Mouse (Mus musculus): Measurements from ENCODE around the gene Nisch. TPM values are rescaled to one million over a fixed set of nuclear protein-coding genes. Genes with fewer than 3 reads are reported as not detected.

Nisch gene
- polyA plus RNA-seq, 1 experiment from 2014 or later, result 382 TPM

GRCm38 (mm10) chr14:31182786-31183290 lies 33.9 kb downstream of the Nisch start:
- no peak for ATAC-seq (ENCODE audit: low FRiP score, low read depth)
- 68% methylated on average over 2 of the region's 2 CpGs for WGBS

DNA sequence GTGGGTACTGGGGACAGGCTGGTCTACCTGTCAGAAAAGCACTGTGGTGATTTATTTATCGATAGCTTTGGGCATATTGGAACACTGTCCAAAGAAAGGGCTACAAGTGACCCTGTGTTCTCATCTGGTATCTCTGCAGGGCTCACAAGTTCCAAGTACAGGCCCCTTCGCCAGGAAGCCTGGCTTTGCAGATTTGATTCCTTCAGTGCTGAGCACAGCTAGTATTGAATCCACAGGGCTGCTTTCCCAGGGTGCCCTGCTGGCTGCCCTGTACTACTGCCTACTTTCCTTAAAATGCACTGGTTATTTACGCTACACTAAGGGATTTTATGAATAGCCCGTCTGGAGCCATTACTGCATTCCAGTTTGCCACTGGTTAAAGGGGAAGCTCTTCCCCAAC lies 35.2 kb downstream of the Nisch start:
- H3K27me3 ChIP-seq, result no peaks in the 10 kb centered on the region
- H3K27ac ChIP-seq (replicated peaks), result no peak overlapping the region
- no peak overlapping the region for H3K4me3 ChIP-seq
- no peak overlapping the region for H3K9ac ChIP-seq
- H3K9me3 ChIP-seq, result no peaks in the 10 kb centered on the region
- H3K4me1 ChIP-seq (replicated peaks), result no peaks in the 10 kb centered on the region
- no peak for ATAC-seq (ENCODE audit: low FRiP score, low read depth)
- WGBS, result 85% methylated on average over 4 of the region's 4 CpGs
- peaks cover 92% of the 10 kb centered on the region for H3K36me3 ChIP-seq
- H3K4me2 ChIP-seq, result no peak overlapping the region

More at GRCm38 (mm10) chr14:31182786-31183290, 33.9 kb downstream of the Nisch start:
- Histone ChIP-seq H3K27ac (replicated peaks) (no peak overlapping the region), H3K9me3 (no peaks in the 10 kb centered on the region), H3K9ac (no peak overlapping the region), H3K27me3 (no peaks in the 10 kb centered on the region), H3K36me3 (peaks cover 92% of the 10 kb centered on the region), H3K4me1 (replicated peaks) (no peaks in the 10 kb centered on the region), H3K4me2 (no peak overlapping the region), H3K4me3 (no peak overlapping the region)

- 93% methylated on average over 12 of the region's 12 CpGs for WGBS
- H3K36me3 ChIP-seq, result peaks cover 91% of the 10 kb centered on the region
- no peaks in the 10 kb centered on the region for H3K27me3 ChIP-seq
- no peak overlapping the region for H3K4me3 ChIP-seq
- no peak for ATAC-seq (ENCODE audit: low FRiP score, low read depth)
- no peaks in the 10 kb centered on the region for H3K9me3 ChIP-seq
- no peak overlapping the region for H3K9ac ChIP-seq
- H3K27ac ChIP-seq (replicated peaks), result no peak overlapping the region
- H3K4me1 ChIP-seq (replicated peaks), result no peaks in the 10 kb centered on the region
- no peak overlapping the region for H3K4me2 ChIP-seq
Observed at GRCm38 (mm10) chr14:31179677-31180365, 36.9 kb downstream of the Nisch start.

DNA sequence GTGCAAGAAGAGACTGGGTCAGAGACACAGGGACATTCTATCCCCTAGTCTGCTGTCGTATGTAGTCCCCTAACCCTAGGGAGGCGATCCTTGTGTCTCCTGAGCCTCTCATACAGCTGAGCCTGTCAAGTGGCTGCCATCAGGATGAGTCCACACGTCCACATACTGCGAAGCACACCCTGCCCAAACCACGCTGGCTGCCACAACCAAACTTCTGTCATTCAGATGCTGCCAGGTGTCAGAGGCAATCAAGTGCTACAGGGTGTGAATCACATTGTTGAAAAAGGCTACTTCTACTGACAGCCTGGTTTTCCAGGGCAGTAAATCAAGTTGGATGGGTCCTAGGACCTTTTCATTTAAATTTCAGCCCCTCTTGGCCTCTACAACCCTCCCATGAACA lies 39.0 kb downstream of the Nisch start:
- no peak for ATAC-seq (ENCODE audit: low FRiP score, low read depth)

GRCm38 (mm10) chr14:31177287-31177686 lies 39.5 kb downstream of the Nisch start:
- Histone ChIP-seq H3K4me3 (no peak overlapping the region), H3K27ac (replicated peaks) (no peak overlapping the region), H3K4me2 (no peak overlapping the region), H3K27me3 (no peaks in the 10 kb centered on the region), H3K4me1 (replicated peaks) (no peaks in the 10 kb centered on the region), H3K9ac (no peak overlapping the region), H3K9me3 (no peaks in the 10 kb centered on the region), H3K36me3 (peaks cover 96% of the 10 kb centered on the region)
- no peak for ATAC-seq (ENCODE audit: low FRiP score, low read depth)
- 94% methylated on average over 16 of the region's 16 CpGs for WGBS

More for the DNA sequence above, 39.0 kb downstream of the Nisch start:
- no peaks in the 10 kb centered on the region for H3K4me1 ChIP-seq (replicated peaks)
- no peaks in the 10 kb centered on the region for H3K27me3 ChIP-seq
- peaks cover 96% of the 10 kb centered on the region for H3K36me3 ChIP-seq
- no peaks in the 10 kb centered on the region for H3K9me3 ChIP-seq
- H3K27ac ChIP-seq (replicated peaks), result no peak overlapping the region
- H3K4me3 ChIP-seq, result no peak overlapping the region
- H3K9ac ChIP-seq, result no peak overlapping the region
- 89% methylated on average over 5 of the region's 5 CpGs for WGBS
- H3K4me2 ChIP-seq, result no peak overlapping the region

DNA sequence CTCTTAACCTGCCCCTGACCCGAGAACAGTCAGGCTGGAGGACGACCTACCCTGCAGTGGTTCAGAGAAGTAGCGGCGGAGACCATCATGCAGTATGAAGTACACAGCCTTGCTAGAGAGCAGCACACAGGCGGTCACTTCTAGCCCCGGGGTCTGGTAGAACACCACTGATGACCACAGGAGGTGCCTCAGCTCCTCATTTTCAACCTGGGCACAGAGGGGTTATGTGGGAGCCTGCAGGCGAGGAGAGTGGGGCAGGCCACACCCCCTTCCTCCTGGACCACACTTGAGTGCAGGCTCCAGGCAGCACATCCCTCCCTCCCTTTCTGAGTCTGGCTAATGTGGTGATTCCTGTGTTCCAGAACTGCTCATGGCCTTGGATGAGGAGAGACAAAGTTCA lies 43.2 kb downstream of the Nisch start:
- 0 out of 2 replicates have a peak, but pooled peaks cover under 1% of the 10 kb centered on the region for H3K4me1 ChIP-seq (replicated peaks)
- WGBS, result 90% methylated on average over 7 of the region's 7 CpGs
- H3K27me3 ChIP-seq, result no peaks in the 10 kb centered on the region
- H3K4me2 ChIP-seq, result no peak overlapping the region
- no peak overlapping the region for H3K27ac ChIP-seq (replicated peaks)
- H3K9ac ChIP-seq, result no peak overlapping the region
- peaks cover 80% of the 10 kb centered on the region for H3K36me3 ChIP-seq
- H3K4me3 ChIP-seq, result no peak overlapping the region
- no peaks in the 10 kb centered on the region for H3K9me3 ChIP-seq
- no peak for ATAC-seq (ENCODE audit: low FRiP score, low read depth)

DNA sequence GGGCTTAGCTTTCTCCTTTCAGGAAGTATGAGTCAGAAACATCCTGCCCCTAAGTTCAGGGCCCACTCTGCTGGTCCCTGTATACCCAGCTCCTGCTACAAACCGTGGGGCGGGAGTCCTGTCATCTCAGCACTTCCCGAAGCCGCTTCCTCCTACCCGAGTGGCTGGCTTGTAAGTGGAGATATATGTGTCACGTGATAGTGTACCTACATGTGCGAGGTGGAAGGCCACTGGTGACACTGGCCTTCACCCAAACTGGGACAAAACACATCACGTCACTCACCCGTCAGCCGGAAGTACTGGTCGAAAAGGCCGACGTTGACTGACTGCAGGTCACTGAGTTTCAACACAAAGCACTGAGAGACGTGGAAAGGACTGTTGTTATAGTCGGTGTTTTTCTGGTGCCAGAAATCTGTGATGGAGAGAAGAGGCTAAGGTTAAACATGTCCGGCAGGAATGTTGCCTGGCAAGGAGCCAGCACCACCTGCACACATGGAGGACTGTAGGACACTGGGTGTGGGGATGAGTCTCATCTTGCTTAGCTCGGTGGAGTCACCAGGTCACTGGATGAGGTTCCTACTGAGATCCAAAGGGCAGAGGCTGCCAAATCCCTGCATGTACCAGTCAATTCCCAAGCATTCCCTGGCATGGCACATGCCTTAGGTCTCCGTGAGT lies 43.8 kb downstream of the Nisch start:
- Histone ChIP-seq H3K27ac (replicated peaks) (no peak overlapping the region), H3K4me2 (no peak overlapping the region), H3K9me3 (no peaks in the 10 kb centered on the region), H3K36me3 (peaks cover 76% of the 10 kb centered on the region), H3K4me1 (replicated peaks) (peaks cover 6% of the 10 kb centered on the region; the same call in 1 of the 2 replicates), H3K27me3 (no peaks in the 10 kb centered on the region), H3K9ac (no peak overlapping the region), H3K4me3 (no peak overlapping the region)
- no peak for ATAC-seq (ENCODE audit: low FRiP score, low read depth)
- WGBS, result 85% methylated on average over 18 of the region's 18 CpGs

GRCm38 (mm10) chr14:31171821-31172220 lies 44.9 kb downstream of the Nisch start:
- peaks cover 6% of the 10 kb centered on the region; the same call in 1 of the 2 replicates for H3K4me1 ChIP-seq (replicated peaks)
- WGBS, result 95% methylated on average over 15 of the region's 15 CpGs

DNA sequence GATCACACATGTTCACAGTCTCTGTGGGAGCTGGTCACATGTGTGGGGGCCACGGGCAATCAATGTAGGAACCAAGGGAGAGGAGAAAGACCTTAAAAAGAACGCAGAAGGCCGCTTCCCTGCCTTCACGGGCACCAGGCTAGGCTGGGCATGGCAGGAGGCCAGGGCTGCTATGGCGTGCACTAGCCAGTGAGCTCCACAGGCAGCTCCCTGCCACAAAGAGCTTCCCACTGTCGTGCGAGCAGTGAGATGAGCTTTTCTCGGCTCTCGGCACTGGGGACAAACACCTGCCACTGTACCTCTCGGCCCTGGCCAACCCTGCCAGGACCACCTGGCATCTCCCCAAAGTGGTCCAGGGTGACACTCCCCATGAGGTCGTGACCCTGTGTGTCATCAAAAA lies 45.4 kb downstream of the Nisch start:
- Histone ChIP-seq H3K4me1 (replicated peaks) (peaks cover 10% of the 10 kb centered on the region), H3K9ac (no peak overlapping the region), H3K9me3 (no peaks in the 10 kb centered on the region), H3K4me2 (no peak overlapping the region), H3K27me3 (no peaks in the 10 kb centered on the region), H3K36me3 (peaks cover 60% of the 10 kb centered on the region), H3K27ac (replicated peaks) (0 out of 2 replicates have a peak overlapping the region, but pooled peaks have one; percentile 6), H3K4me3 (no peak overlapping the region)
- WGBS, result 77% methylated on average over 11 of the region's 11 CpGs
- ATAC-seq (ENCODE audit: low FRiP score, low read depth), result no peak

More at GRCm38 (mm10) chr14:31171821-31172220, 44.9 kb downstream of the Nisch start:
- no peak overlapping the region for H3K4me3 ChIP-seq
- no peak overlapping the region for H3K4me2 ChIP-seq
- H3K9me3 ChIP-seq, result no peaks in the 10 kb centered on the region
- H3K36me3 ChIP-seq, result peaks cover 65% of the 10 kb centered on the region
- H3K9ac ChIP-seq, result no peak overlapping the region
- ATAC-seq (ENCODE audit: low FRiP score, low read depth), result no peak
- no peak overlapping the region for H3K27ac ChIP-seq (replicated peaks)
- no peaks in the 10 kb centered on the region for H3K27me3 ChIP-seq

- Histone ChIP-seq H3K9me3 (no peaks in the 10 kb centered on the region), H3K27me3 (no peaks in the 10 kb centered on the region), H3K27ac (replicated peaks) (0 out of 2 replicates have a peak overlapping the region, but pooled peaks have one; percentile 6), H3K9ac (no peak overlapping the region), H3K4me2 (no peak overlapping the region), H3K4me3 (no peak overlapping the region), H3K4me1 (replicated peaks) (peaks cover 13% of the 10 kb centered on the region), H3K36me3 (peaks cover 56% of the 10 kb centered on the region)
- no peak for ATAC-seq (ENCODE audit: low FRiP score, low read depth)
- 75% methylated on average over 13 of the region's 13 CpGs for WGBS
Observed at GRCm38 (mm10) chr14:31170963-31171362, 45.8 kb downstream of the Nisch start.

GRCm38 (mm10) chr14:31169508-31169907 lies 47.2 kb downstream of the Nisch start:
- 78% methylated on average over 6 of the region's 6 CpGs for WGBS
- H3K27me3 ChIP-seq, result no peaks in the 10 kb centered on the region
- H3K4me2 ChIP-seq, result no peak overlapping the region
- no peak overlapping the region for H3K27ac ChIP-seq (replicated peaks)
- ATAC-seq (ENCODE audit: low FRiP score, low read depth), result no peak
- peaks cover 42% of the 10 kb centered on the region for H3K36me3 ChIP-seq
- H3K4me1 ChIP-seq (replicated peaks), result peaks cover 18% of the 10 kb centered on the region
- H3K9me3 ChIP-seq, result no peaks in the 10 kb centered on the region
- H3K4me3 ChIP-seq, result no peak overlapping the region
- H3K9ac ChIP-seq, result no peak overlapping the region

GRCm38 (mm10) chr14:31168425-31168824 lies 48.3 kb downstream of the Nisch start, which contains the start of gene Stab1:
TSS of gene Stab1 (minus strand) at chr14:31168641.
- peak within 1 kb of the TSS; percentile 27 for H3K4me2 ChIP-seq
- peaks cover 18% of the 10 kb centered on the region for H3K4me1 ChIP-seq (replicated peaks)
- H3K27ac ChIP-seq (replicated peaks), result 0 out of 2 replicates have a peak within 1 kb of the TSS, but pooled peaks have one; percentile 17
- H3K9me3 ChIP-seq, result no peaks in the 10 kb centered on the region
- H3K36me3 ChIP-seq, result peaks cover 32% of the 10 kb centered on the region
- H3K27me3 ChIP-seq, result no peaks in the 10 kb centered on the region
- ATAC-seq (ENCODE audit: low FRiP score, low read depth), result no peak
- H3K4me3 ChIP-seq, result peak within 1 kb of the TSS; percentile 15; the same call in 1 of the 2 replicates
- H3K9ac ChIP-seq, result no peak within 1 kb of the TSS
- 60% methylated on average over 10 of the region's 10 CpGs for WGBS
